Mouse (Mus musculus) right cerebral cortex, adult 18-20 months (tissue): ENCODE data around the gene Opcml.

Experiments
- DNase-seq: peaks from one replicate; pipeline ENCODE4 v3.0.0; 2022; ENCODE audit warnings: mixed read lengths

The Opcml gene

DNA sequence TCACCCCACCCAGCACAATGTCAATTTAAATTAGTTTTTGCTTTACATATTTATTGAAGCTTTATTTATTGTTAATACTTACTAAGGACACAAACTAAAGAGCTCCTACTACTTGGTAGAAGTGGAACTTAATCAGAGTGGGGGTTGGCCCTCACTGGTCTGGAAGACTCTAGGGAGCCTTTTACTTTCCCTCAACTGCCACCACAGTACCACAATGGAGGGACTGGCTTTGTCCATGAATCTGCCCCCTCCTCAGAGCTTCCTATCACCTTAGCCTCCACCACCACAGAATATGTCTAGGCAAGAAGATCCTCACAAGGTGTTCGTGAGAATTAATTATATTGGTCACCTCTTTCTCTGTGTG is 465.3 kb downstream of the Opcml start:
- DNase-seq: no peak

- DNase-seq: peak; percentile 64
Observed at GRCm38 (mm10) chr9:28261078-28261753, 470.6 kb downstream of the Opcml start.

GRCm38 (mm10) chr9:28262021-28262420 is 471.4 kb downstream of the Opcml start:
- no peak for DNase-seq

DNA sequence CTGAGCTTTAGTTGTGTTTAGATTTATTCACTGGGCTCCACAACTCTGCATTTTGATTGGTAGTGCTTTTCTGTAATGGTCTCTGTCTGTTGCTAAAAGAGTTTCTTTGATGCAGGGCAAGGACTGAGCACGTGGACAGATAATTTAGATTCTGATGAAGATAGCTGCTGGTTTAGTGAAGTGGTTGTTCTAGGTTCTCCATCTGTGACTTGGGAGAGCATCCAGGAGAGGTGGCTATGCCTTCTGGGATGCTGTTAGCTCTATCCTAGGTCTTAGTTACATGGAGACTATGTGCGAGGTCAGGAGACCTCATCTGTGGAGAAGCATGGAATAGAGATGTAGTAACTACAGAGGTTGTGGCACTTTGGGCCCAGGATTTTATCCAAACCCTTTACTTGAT is 472.3 kb downstream of the Opcml start:
- DNase-seq: no peak

- DNase-seq: peak; percentile 72
Observed at GRCm38 (mm10) chr9:28264761-28265160, 474.2 kb downstream of the Opcml start.

- DNase-seq: no peak
Observed at GRCm38 (mm10) chr9:28273816-28274215, 483.2 kb downstream of the Opcml start.

- no peak for DNase-seq
Observed at GRCm38 (mm10) chr9:28278555-28278954, 488.0 kb downstream of the Opcml start.

DNA sequence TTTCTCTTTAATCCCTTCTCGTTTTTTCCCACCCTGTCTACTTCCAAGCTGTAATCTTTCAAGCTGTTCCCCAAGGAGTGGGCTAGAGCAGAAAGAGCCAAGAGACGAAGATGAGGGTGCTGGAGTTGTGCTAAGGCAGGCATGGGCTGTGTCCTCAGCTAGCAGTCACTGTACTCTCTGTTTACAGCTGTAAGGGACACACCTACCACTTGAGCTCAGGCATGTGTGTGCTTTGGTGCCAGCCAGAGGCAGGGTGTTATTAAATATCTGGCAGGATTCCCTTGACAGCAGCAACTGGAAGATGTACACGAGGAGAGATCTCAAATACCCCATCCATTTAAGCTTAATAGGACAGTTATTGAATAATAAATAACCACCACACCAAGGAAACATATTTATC is 490.4 kb downstream of the Opcml start:
- DNase-seq: no peak

DNA sequence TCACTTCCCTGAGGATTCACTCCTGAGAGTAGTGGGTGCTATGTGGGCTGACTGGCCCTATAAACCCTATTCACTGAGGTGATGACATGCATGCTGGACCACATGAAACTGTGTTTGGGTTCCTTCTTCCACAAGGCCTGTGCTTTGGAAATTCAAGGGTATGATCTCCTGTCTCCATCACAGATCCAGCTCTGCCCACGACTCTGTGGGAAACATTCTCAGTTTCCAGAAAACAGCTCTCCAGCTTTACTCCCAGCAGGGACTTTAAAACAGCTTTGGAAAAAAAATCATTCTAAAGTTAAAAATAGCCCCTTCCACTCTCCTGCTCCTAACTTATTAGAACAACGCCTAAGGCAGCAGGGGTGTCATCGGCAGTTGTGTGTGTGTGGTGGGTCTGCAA is 491.0 kb downstream of the Opcml start:
- DNase-seq: no peak

- no peak for DNase-seq
Observed at GRCm38 (mm10) chr9:28285016-28285415, 494.4 kb downstream of the Opcml start.

- DNase-seq: no peak
Observed at GRCm38 (mm10) chr9:28286384-28286783, 495.8 kb downstream of the Opcml start.

DNA sequence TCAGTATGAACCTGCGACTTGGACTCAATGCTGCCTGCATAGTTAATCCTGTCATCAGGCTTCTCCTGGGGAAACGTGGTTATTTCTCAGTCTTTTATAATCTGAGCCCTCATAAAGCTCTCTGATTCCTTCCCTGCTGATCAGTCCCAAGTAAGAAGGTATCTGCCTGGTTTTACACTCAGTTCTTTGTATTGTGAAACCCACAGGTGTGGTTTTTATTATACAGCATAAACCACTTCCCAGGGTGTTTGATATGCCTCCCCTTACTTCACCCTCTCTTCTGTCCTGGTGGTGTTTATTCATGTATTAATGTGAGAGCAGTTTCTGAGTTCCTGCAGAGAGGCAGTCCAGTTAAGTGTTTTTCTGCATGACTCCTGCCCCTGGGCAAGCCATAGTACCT is 496.9 kb downstream of the Opcml start:
- no peak for DNase-seq

GRCm38 (mm10) chr9:28289696-28290330 is 499.2 kb downstream of the Opcml start:
- DNase-seq: peak; percentile 34

- DNase-seq: peak; percentile 51
Observed at GRCm38 (mm10) chr9:28303659-28304058, 513.1 kb downstream of the Opcml start.

DNA sequence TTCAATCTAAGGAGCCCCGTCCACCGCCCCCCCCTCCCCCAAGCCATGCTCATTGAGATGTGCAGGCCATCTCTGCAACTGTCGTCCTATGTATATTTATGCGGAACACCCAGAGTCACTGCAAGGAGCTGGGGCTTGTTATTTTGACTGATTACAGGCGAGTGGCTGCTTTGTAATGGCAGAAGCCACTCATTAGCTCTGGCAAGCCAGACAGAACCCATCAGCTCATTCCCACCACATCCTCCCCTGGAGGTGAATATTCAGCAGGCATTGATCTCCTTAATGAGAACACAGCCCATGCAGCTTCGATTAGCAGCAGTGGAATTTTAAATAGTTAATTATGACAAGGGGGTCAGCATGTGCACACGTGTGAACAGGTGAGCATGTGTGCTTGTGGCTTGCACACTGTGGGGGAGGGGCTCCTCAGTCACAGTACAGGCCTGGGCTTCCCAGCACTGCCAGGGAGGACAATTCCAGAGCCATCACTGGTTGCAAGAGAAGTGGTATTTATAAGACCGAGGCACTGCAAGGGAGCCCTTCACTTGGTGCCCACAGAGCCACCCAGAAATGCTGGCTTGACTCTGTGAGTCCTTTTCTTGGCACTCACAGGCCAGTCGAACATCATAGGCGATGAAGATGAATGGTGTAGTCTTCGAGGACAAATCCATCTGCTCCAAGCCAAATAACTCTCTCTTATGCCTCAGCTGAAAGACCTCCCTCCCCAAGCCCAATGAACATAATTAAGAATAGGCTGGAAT is 516.0 kb downstream of the Opcml start:
- no peak for DNase-seq

DNA sequence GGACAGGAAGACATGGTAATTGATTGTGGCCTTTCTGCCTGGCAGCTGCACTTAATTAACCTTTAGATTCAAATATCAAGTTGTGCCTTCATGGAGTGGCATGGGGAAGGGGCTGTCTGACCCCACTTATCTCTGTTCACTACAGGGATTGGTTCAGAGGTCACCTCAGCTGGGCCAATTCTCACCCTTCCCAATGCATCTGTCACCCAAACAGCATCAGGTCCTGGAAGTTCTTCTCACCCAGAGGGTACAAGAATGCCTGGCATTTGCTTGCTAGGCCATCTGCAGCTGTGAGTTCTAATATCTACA is 516.5 kb downstream of the Opcml start:
- DNase-seq: no peak

- DNase-seq: no peak
Observed at GRCm38 (mm10) chr9:28307481-28308050, 517.0 kb downstream of the Opcml start.

- DNase-seq: no peak
Observed at GRCm38 (mm10) chr9:28317881-28318280, 527.3 kb downstream of the Opcml start.

DNA sequence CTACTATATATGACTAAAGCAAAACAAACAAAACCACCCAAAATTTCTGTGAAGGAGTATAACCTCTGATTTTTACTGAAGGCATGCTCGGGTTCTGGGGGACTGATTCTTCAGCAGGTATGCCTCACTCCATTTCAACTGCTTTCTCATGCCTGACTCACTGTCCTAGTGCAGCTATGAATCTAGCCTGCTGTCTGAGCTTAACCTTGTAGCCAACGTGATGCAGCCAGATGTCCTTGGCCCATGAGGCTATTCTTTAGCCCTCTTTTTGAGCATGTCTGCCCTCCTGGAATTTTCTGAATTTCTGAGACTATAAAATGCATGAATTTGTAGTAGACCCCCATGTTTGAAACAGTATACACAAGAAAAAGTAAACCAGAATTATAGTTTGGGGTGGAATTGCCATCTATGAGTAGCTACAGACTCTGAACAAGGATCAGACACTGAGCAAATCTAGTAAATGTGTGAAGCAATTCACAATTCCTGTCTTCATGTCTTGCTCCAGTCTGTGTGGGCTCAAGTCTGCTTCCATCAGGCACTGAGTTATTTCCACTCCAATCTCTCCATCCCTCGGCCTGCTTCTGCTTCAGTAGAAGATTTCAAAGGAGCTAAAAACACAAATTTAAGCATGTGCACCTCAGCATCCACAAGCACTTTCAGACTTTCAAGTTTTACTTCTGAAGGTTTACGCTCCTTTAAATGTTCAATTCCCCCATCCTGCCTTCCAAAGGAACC is 528.6 kb downstream of the Opcml start:
- no peak for DNase-seq

DNA sequence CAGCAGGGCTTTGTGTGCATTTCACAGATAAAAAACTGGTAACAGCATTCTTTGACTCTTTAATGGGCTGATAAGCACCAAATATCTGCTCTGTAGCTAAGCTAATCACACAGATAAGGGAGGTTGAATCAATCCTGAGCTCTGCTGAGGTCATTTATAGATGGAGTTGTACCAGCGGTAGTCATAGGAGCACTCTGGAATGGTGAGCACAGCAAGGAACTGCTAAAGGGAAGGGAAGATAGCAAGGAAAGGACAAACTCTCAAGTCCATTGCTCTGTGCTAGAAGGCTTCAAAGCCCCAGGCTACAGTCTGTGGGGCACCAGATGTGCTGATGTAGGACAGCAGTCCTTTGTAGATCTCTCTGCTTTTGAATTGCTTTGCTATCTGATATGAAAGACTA is 529.2 kb downstream of the Opcml start:
- DNase-seq: no peak

GRCm38 (mm10) chr9:28327985-28328384 is 537.4 kb downstream of the Opcml start:
- peak; percentile 39 for DNase-seq

DNA sequence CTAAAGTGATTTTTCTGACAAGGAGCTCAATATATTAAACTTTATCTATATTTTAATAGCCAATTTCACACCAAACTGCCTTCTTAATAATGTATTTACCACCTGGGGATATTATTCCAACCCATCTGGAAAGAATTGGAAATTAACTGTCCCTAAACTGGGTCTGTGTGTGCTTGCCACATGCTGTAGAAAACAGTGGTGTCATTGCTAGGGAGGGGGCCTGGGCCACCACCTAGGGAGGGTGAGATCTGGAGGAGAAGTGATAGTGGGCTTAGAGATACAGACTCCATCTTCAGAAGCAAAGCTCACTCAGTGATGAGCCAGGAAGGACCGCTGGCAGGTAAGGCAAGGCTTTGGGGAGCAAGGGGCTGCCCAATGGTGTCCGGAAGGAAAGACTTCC is 537.9 kb downstream of the Opcml start:
- no peak for DNase-seq

DNA sequence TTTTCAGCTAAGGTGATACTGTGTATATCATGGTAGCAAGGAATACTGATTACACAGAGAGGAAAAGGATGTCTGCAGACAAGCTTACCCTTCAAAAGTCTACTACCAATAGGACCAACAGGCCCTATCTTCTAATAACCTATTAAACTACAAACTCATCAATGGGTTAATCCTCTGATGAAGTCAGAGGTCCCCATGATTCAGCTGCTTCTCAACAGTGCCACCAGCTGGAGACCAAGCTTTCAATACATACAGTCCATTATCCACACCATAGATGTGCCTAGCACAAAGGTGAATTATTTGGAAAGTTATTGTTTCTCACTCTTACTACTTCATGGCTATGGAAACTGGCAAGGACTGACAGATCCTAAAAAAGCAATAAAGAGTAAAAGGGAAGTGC is 538.9 kb downstream of the Opcml start:
- DNase-seq: no peak
